Mouse (Mus musculus) neural tube, embryonic 13.5 days (tissue): ENCODE measurements around the gene Flcn. TPM values are rescaled to one million over a fixed set of nuclear protein-coding genes. Genes with fewer than 3 reads are reported as not detected.
"Not testable (repeated sequence)": the region's sequence is repeated elsewhere in the genome, so short reads cannot be mapped to it uniquely, and the experiment has no call there.

Experiments used
- ATAC-seq: fragments of 200-750 bp; cut with Nextera tagmentation; 2 replicates; pipeline ENCODE4 v1.8.0; 2017; ENCODE audit warnings: low read depth, mild to moderate bottlenecking, moderate TSS enrichment, moderate library complexity
- H3K27ac ChIP-seq: fragments of 300-500 bp; sonication (generic); replicated peaks from 2 replicates; pipeline ENCODE4 v1.5.1; 2015; ENCODE audit warnings: moderate library complexity, mild to moderate bottlenecking, inconsistent platforms
- H3K27me3 ChIP-seq: fragments of 300-500 bp; sonication (generic); 2 replicates; pipeline ENCODE4 v1.6.1; 2015; ENCODE audit warnings: mild to moderate bottlenecking, inconsistent platforms
- H3K36me3 ChIP-seq: fragments of 300-500 bp; sonication (generic); 2 replicates; pipeline ENCODE4 v1.6.1; 2015; ENCODE audit warnings: mild to moderate bottlenecking, inconsistent platforms
- H3K4me1 ChIP-seq: fragments of 300-500 bp; sonication (generic); replicated peaks from 2 replicates; pipeline ENCODE4 v1.6.1; 2015; ENCODE audit warnings: inconsistent platforms
- H3K4me2 ChIP-seq: fragments of 300-500 bp; sonication (generic); 2 replicates; pipeline ENCODE4 v1.6.1; 2015; ENCODE audit warnings: inconsistent platforms, mild to moderate bottlenecking, moderate library complexity
- H3K4me3 ChIP-seq: fragments of 300-500 bp; sonication (generic); 2 replicates; pipeline ENCODE4 v1.5.1; 2015; ENCODE audit warnings: mild to moderate bottlenecking, inconsistent platforms
- H3K9ac ChIP-seq: fragments of 300-500 bp; sonication (generic); 2 replicates; pipeline ENCODE4 v1.6.1; 2015; ENCODE audit warnings: moderate library complexity, mild to moderate bottlenecking, inconsistent platforms
- H3K9me3 ChIP-seq: fragments of 300-500 bp; sonication (generic); 2 replicates; pipeline ENCODE4 v1.6.1; 2016; ENCODE audit warnings: inconsistent platforms
- WGBS: fragments of 180-500 bp; shearing (Covaris S2); methylation state at CpG from one replicate; pipeline ENCODE4 v1.1.7; 2015; 5-methylcytosine and 5-hydroxymethylcytosine counted together
- polyA plus RNA-seq: library from polyadenylated mRNA; unstranded; fragments of >200 nt; fragmentation: Nextera tagmentation; extraction: Ambion mirVana; gene quantifications from 2 replicates; pipeline ENCODE4 v1.2.1, GENCODE M21; 2015

The Flcn gene
- 35.0 and 35.9 TPM in 2 replicates for polyA plus RNA-seq

- H3K27me3 ChIP-seq = no peaks in the 10 kb centered on the region
- peaks cover 30% of the 10 kb centered on the region for H3K36me3 ChIP-seq
- WGBS = under 1% methylated on average over 52 of the region's 52 CpGs
- peaks cover 20% of the 10 kb centered on the region for H3K4me1 ChIP-seq
- peak within 1 kb of the TSS; percentile 84 for H3K4me2 ChIP-seq
- H3K9ac ChIP-seq = peak within 1 kb of the TSS; percentile 88
- H3K27ac ChIP-seq = peak within 1 kb of the TSS; percentile 98
- H3K9me3 ChIP-seq = no peaks in the 10 kb centered on the region
- peak; percentile 98 for ATAC-seq
- H3K4me3 ChIP-seq = peak within 1 kb of the TSS; percentile 63
These were observed at the start of gene Flcn for GRCm38 (mm10) chr11:59809670-59810474. Flcn (minus strand) TSS chr11:59810016.

DNA sequence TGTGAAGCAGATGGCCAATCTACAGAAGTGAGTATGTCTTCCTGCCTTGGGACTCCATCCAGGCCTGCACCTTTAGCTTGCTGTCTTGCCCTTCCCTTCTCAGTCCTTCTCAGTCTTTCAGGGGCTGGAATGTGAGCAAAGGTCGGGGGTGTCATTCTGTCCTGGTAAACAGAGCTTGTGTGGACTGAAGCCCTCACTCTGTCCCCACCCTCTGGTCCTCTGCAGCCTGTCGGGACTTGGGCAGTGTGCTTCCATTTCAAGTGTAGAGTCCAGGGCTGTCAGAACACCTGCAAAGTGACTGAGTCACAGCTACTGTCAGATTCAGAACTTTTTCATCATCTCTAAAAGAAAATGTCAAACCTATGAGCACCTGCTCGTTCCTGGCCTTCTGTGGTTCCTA lies 43.0 kb upstream of the Flcn start:
- H3K4me2 ChIP-seq = no peak overlapping the region
- peaks cover 17% of the 10 kb centered on the region for H3K4me1 ChIP-seq
- H3K36me3 ChIP-seq = peaks cover 19% of the 10 kb centered on the region
- ATAC-seq = no peak
- no peaks in the 10 kb centered on the region for H3K27me3 ChIP-seq
- 88% methylated on average over 3 of the region's 3 CpGs for WGBS
- H3K9me3 ChIP-seq = no peaks in the 10 kb centered on the region
- no peak overlapping the region for H3K9ac ChIP-seq
- no peak overlapping the region for H3K27ac ChIP-seq
- H3K4me3 ChIP-seq = no peak overlapping the region

DNA sequence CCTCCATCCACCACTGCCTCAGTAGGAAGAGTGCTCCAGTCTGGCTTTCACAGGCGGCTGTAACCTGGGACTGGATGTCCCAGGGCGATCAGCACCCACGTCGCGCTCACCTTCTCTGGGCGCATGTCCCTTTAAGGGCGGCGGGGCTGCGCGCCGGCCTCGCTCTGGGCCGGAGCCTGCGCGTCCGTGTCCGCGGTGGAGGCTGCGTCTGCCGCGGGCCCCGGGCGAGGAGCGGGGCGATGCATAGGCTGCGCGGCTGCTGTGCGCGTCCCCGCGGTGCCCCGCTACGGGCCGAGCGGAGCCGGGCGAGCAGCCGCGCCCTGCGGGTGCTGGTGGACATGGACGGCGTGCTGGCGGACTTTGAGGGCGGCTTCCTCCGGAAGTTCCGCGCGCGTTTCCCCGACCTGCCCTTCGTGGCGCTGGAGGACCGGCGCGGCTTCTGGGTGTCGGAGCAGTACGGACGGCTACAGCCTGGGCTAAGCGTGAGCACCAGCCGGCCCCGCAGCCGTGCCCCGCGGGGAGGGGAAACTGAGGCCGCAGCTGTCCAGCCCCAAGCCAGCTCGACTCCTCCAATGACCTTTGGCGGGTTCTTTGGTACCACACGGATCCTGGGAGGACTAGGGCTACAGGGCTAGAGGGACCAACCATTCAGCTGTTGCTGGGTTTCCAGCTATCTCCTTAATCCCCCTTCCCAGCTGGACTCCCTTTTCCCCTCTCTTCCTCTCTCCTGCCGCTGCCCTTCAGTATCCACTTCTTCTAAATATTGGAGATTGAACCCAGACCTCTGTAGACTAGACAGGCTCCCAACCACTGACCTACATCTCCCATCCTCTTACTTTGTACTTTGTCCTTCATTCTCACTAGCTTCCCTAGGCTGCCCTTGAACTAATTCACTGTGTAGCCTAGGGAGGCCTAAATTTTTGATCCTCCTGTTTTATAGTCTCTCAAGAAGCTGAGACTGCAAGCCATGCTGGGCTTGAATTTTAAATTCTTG lies 38.4 kb upstream of the Flcn start:
- Histone ChIP-seq H3K27ac (peak overlapping the region; percentile 89), H3K4me1 (peaks cover 27% of the 10 kb centered on the region), H3K36me3 (0 out of 2 replicates have a peak, but pooled peaks cover 6% of the 10 kb centered on the region), H3K4me2 (peak overlapping the region; percentile 64), H3K27me3 (no peaks in the 10 kb centered on the region), H3K4me3 (peak overlapping the region; percentile 73), H3K9me3 (no peaks in the 10 kb centered on the region), H3K9ac (peak overlapping the region; percentile 88)
- ATAC-seq = peak; percentile 91
- under 1% methylated on average over 69 of the region's 69 CpGs for WGBS

DNA sequence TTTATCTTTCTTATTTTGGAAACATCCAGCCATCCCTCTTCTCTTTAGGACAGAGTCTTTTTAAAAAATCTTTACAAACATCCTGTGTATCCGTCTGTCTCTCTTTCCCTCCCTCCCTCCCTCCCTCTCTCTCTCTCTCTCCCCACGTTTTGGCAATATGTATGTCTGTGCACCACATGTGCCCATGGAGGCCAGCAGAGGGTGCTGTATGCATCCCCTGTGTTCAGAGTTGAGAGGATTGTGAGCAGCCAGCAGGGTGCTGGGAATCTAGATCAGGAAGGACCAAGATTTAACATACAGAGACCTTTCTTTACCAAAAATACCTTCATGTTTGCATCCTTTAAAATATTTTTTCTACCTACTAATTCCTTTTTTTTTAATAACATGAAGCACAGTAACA lies 37.3 kb upstream of the Flcn start:
- Histone ChIP-seq H3K36me3 (no peaks in the 10 kb centered on the region), H3K4me2 (peak overlapping the region; percentile 64), H3K4me1 (peaks cover 27% of the 10 kb centered on the region), H3K27me3 (no peaks in the 10 kb centered on the region), H3K27ac (no peak overlapping the region), H3K9me3 (no peaks in the 10 kb centered on the region), H3K4me3 (peak overlapping the region; percentile 73), H3K9ac (no peak overlapping the region)
- 13% methylated on average over 2 of the region's 2 CpGs for WGBS
- ATAC-seq = no peak

DNA sequence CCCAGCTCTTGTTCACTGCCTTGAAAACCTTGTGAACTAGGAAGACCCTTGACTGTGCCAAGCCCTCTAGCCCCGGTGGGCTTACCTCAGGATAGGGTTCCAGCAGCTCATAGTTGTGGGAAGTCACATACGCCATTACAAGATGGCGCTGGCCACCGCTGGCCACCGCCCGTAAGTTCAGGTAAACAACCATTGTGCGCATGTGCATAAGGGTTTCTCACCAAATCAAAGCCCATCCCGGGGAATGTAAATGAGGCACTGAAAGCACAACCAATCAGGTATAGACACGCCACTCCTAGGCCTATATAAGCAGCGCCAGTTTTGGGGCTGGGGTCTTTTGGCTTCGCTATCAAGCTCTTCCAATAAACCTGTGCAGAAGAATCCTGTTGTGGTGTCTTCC lies 36.5 kb upstream of the Flcn start:
- peaks cover 27% of the 10 kb centered on the region for H3K4me1 ChIP-seq
- WGBS = 95% methylated on average over 11 of the region's 11 CpGs
- no peak overlapping the region for H3K9ac ChIP-seq
- no peaks in the 10 kb centered on the region for H3K27me3 ChIP-seq
- no peak for ATAC-seq
- H3K4me2 ChIP-seq = no peak overlapping the region
- H3K36me3 ChIP-seq = no peaks in the 10 kb centered on the region
- H3K4me3 ChIP-seq = no peak overlapping the region
- no peaks in the 10 kb centered on the region for H3K9me3 ChIP-seq
- no peak overlapping the region for H3K27ac ChIP-seq

- Histone ChIP-seq H3K36me3 (peaks cover 22% of the 10 kb centered on the region), H3K9ac (peak within 1 kb of the TSS; percentile 87), H3K27ac (peak within 1 kb of the TSS; percentile 96), H3K4me1 (peaks cover 28% of the 10 kb centered on the region), H3K27me3 (no peaks in the 10 kb centered on the region), H3K4me3 (peak within 1 kb of the TSS; percentile 72), H3K4me2 (peak within 1 kb of the TSS; percentile 76), H3K9me3 (no peaks in the 10 kb centered on the region)
- peak; percentile 99 for ATAC-seq
- WGBS = 2% methylated on average over 43 of the region's 43 CpGs
These were observed 29.8 kb upstream of the Flcn start, which contains the start of gene Cops3 for GRCm38 (mm10) chr11:59839459-59840126. Cops3 (minus strand) TSS chr11:59839838.

DNA sequence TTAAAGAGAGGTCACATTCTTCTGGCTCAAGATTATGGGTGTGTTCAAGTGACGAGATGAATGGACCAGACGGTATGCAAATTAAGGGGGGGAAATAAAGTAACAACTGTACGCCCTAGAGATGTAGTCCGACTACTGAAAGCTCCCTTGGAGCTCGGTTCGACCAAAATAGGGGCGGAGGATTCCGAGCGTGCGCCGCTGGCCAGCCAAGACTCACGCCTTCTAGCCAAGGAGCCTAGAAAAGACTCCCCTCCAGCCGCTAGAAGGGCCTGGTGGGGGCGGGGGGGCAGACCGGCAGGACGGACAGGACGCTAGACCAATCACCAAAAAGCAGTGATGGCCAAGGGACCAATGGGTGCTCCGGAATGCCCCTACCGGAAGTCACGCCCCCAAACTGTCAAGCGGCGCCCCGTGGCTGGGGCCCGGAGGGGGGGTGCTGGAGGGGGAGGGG lies 29.2 kb upstream of the Flcn start, which contains the start of gene Nt5m:
Gene Nt5m, plus strand, starts transcription at position 440 of the 451 bp plus-strand sequence.
- no peaks in the 10 kb centered on the region for H3K9me3 ChIP-seq
- 0% methylated on average over 24 of the region's 24 CpGs for WGBS
- H3K36me3 ChIP-seq = peaks cover 27% of the 10 kb centered on the region
- H3K4me2 ChIP-seq = peak within 1 kb of the TSS; percentile 76
- H3K4me3 ChIP-seq = peak within 1 kb of the TSS; percentile 72
- peak within 1 kb of the TSS; percentile 96 for H3K27ac ChIP-seq
- H3K4me1 ChIP-seq = peaks cover 28% of the 10 kb centered on the region
- ATAC-seq = peak; percentile 98
- H3K9ac ChIP-seq = peak within 1 kb of the TSS; percentile 87
- no peaks in the 10 kb centered on the region for H3K27me3 ChIP-seq

- peak overlapping the region; percentile 76 for H3K4me2 ChIP-seq
- H3K9ac ChIP-seq = peak overlapping the region; percentile 87
- H3K36me3 ChIP-seq = peaks cover 33% of the 10 kb centered on the region
- no peaks in the 10 kb centered on the region for H3K9me3 ChIP-seq
- 72% methylated on average over 4 of the region's 4 CpGs for WGBS
- no peaks in the 10 kb centered on the region for H3K27me3 ChIP-seq
- peak overlapping the region; percentile 96; the same call in 1 of the 2 replicates for H3K27ac ChIP-seq
- peaks cover 28% of the 10 kb centered on the region for H3K4me1 ChIP-seq
- no peak for ATAC-seq
- H3K4me3 ChIP-seq = peak overlapping the region; percentile 72
These were observed 28.6 kb upstream of the Flcn start for GRCm38 (mm10) chr11:59838426-59838825.

DNA sequence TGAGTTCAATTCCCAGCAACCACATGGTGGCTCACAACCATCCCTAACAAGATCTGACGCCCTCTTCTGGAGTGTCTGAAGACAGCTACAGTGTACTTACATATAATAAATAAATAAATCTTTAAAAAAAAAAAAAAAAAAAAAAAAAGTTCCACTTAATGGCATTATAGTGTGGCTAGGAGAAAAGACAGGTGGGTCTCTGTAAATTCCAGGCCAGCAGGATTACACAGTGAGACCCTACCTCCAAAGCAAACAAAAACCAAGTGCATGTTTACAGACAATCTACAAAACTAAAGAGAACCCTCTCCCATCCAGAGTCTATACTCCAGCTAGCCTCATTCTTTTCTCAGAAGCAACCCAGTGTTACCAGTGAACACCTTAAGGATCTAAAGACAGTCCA lies 28.0 kb upstream of the Flcn start:
- peak overlapping the region; percentile 72 for H3K4me3 ChIP-seq
- H3K4me2 ChIP-seq = peak overlapping the region; percentile 76
- H3K36me3 ChIP-seq = peaks cover 37% of the 10 kb centered on the region
- H3K9ac ChIP-seq = peak overlapping the region; percentile 87; the same call in 1 of the 2 replicates
- not testable (repeated sequence) for ATAC-seq, H3K27ac ChIP-seq, H3K9me3 ChIP-seq, H3K27me3 ChIP-seq
- peaks cover 28% of the 10 kb centered on the region for H3K4me1 ChIP-seq
- WGBS = no CpG with 5 or more reads among the region's 1 CpGs

GRCm38 (mm10) chr11:59821625-59822024 lies 11.8 kb upstream of the Flcn start:
- no peak for ATAC-seq
- Histone ChIP-seq H3K27me3 (no peaks in the 10 kb centered on the region), H3K9ac (no peak overlapping the region), H3K36me3 (peaks cover 94% of the 10 kb centered on the region), H3K4me1 (no peaks in the 10 kb centered on the region), H3K4me3 (no peak overlapping the region), H3K4me2 (no peak overlapping the region), H3K27ac (no peak overlapping the region), H3K9me3 (no peaks in the 10 kb centered on the region)
- 90% methylated on average over 3 of the region's 3 CpGs for WGBS

- Histone ChIP-seq H3K27me3 (no peaks in the 10 kb centered on the region), H3K4me2 (no peak overlapping the region), H3K27ac (no peak overlapping the region), H3K9me3 (no peaks in the 10 kb centered on the region), H3K36me3 (peaks cover 74% of the 10 kb centered on the region), H3K4me1 (no peaks in the 10 kb centered on the region), H3K9ac (no peak overlapping the region), H3K4me3 (no peak overlapping the region)
- no peak for ATAC-seq
- 99% methylated on average over 3 of the region's 3 CpGs for WGBS
These were observed 8.1 kb upstream of the Flcn start for GRCm38 (mm10) chr11:59817916-59818315.
